18 mouse cellular contexts compared by ENCODE assay signal in genomic region chr15:4734996-4735609, GRCm38 (mm10). TPM values are rescaled to one million over a fixed set of nuclear protein-coding genes. Genes with fewer than 3 reads are reported as not detected.
"Had no signal": no experiment of that assay in that cellular context is flagged by ENCODE, and none has a peak within 500 bp of the region (broad histone marks: within the 10 kb centered on the region; RNA-seq: fewer than 3 reads in every experiment).

No protein-coding gene starts in this region.

- H3K9me3 ChIP-seq: limb, embryonic 12.5 days; midbrain, embryonic 13.5 days; neural tube, embryonic 12.5 days had no signal

- DNase-seq: liver; lung, adult 18-20 months; spleen, adult 18-20 months; thymus, adult 18-20 months; thymus, postnatal 14 days had no signal

- H3K9ac ChIP-seq: limb, embryonic 12.5 days; liver, embryonic 14.5 days; midbrain, embryonic 13.5 days; neural tube, embryonic 12.5 days had no signal

- H3K4me2 ChIP-seq: limb, embryonic 12.5 days; midbrain, embryonic 13.5 days; neural tube, embryonic 12.5 days had no signal

- H3K36me3 ChIP-seq: limb, embryonic 12.5 days; midbrain, embryonic 13.5 days; neural tube, embryonic 12.5 days had no signal

- H3K4me1 ChIP-seq: limb, embryonic 12.5 days; midbrain, embryonic 13.5 days; neural tube, embryonic 12.5 days had no signal

- H3K4me3 ChIP-seq: limb, embryonic 12.5 days; midbrain, embryonic 13.5 days; neural tube, embryonic 12.5 days had no signal

- ATAC-seq: intestine, embryonic 16.5 days; midbrain, embryonic 13.5 days had no signal

- H3K27ac ChIP-seq: limb, embryonic 12.5 days; liver, embryonic 14.5 days; midbrain, embryonic 13.5 days; neural tube, embryonic 12.5 days had no signal

- H3K27me3 ChIP-seq: limb, embryonic 12.5 days; midbrain, embryonic 13.5 days; neural tube, embryonic 12.5 days had no signal

RNA-seq across cellular contexts. Expression of gene C6, which starts 8.1 kb away (rescaled TPM):
- total RNA-seq: layer of hippocampus, adult 18-20 months; layer of hippocampus, postnatal 10 days; left cerebral cortex, postnatal 36 days; megakaryocyte progenitor cell, adult 5-6 weeks; monocyte, adult 5-6 weeks; neutrophil, adult 5-6 weeks had no signal
- polyA plus RNA-seq: limb, embryonic 12.5 days; lung, embryonic 16.5 days; midbrain, embryonic 13.5 days; neural tube, embryonic 12.5 days; stomach, embryonic 14.5 days had no signal
